Mouse (Mus musculus) midbrain, embryonic 12.5 days (tissue): ENCODE measurements at regions not wholly inside any gene's neighbourhood (a gene's known extent, or its start where the extent isn't known, plus 50 kb on each side); places are given as distances from the start of the nearest gene placed in this dataset.
"Not testable (repeated sequence)": the region's sequence is repeated elsewhere in the genome, so short reads cannot be mapped to it uniquely, and the experiment has no call there.

ENCODE experiments used
- ATAC-seq: fragments of 200-750 bp; cut with Nextera tagmentation; 2 replicates; pipeline ENCODE4 v1.8.0; 2017; ENCODE audit warnings: low read depth, moderate TSS enrichment, moderate library complexity; ENCODE audit not compliant: low FRiP score
- H3K27ac ChIP-seq: fragments of 300-500 bp; sonication (generic); replicated peaks from 2 replicates; pipeline ENCODE4 v1.5.1; 2016; ENCODE audit warnings: mild to moderate bottlenecking
- H3K27me3 ChIP-seq: fragments of 300-500 bp; sonication (generic); 2 replicates; pipeline ENCODE4 v1.6.1; 2016; ENCODE audit warnings: mild to moderate bottlenecking
- H3K36me3 ChIP-seq: fragments of 300-500 bp; sonication (generic); 2 replicates; pipeline ENCODE4 v1.6.1; 2016
- H3K4me1 ChIP-seq: fragments of 300-500 bp; sonication (generic); 2 replicates; pipeline ENCODE4 v1.6.1; 2016
- H3K4me2 ChIP-seq: fragments of 300-500 bp; sonication (generic); replicated peaks from 2 replicates; pipeline ENCODE4 v1.6.1; 2016; ENCODE audit warnings: mild to moderate bottlenecking, moderate library complexity
- H3K4me3 ChIP-seq: fragments of 300-500 bp; sonication (generic); 2 replicates; pipeline ENCODE4 v1.5.1; 2016; ENCODE audit warnings: mild to moderate bottlenecking
- H3K9ac ChIP-seq: fragments of 300-500 bp; sonication (generic); replicated peaks from 2 replicates; pipeline ENCODE4 v1.6.1; 2016; ENCODE audit warnings: mild to moderate bottlenecking, moderate library complexity
- H3K9me3 ChIP-seq: fragments of 300-500 bp; sonication (generic); 2 replicates; pipeline ENCODE4 v1.6.1; 2016; ENCODE audit warnings: mild to moderate bottlenecking
- WGBS: fragments of 180-500 bp; shearing (Covaris S2); methylation state at CpG from one replicate; pipeline ENCODE4 v1.1.7; 2016; 5-methylcytosine and 5-hydroxymethylcytosine counted together

DNA sequence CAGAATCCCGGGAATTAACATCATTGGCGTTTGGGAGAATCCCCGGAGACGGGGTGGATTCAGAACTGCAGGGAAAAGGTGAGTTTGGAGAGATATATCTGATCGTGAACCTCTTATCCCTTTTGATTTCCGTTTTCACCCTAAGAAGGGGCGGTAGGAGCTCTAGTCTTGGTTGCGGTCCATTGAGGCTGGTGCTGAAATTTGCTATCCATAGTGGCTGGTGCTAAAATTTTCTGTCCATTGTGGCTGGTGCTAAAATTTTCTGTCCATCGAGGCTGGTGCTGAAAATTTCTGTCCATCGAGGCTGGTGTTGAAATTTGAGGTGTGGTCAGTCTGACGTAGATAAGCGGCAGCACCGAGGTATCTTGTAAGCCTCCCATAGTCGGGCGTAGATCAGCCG lies 834.1 kb upstream of the Snrpn start:
- H3K4me3 ChIP-seq, H3K36me3 ChIP-seq, H3K9ac ChIP-seq, H3K4me1 ChIP-seq, H3K4me2 ChIP-seq, H3K27me3 ChIP-seq, ATAC-seq, H3K27ac ChIP-seq, H3K9me3 ChIP-seq: not testable (repeated sequence)
- 78% methylated on average over 16 of the region's 16 CpGs for WGBS

GRCm38 (mm10) chr7:60961188-60961587 lies 821.2 kb upstream of the Snrpn start:
- H3K4me2 ChIP-seq = no peak overlapping the region
- WGBS = 72% methylated on average over 4 of the region's 4 CpGs

DNA sequence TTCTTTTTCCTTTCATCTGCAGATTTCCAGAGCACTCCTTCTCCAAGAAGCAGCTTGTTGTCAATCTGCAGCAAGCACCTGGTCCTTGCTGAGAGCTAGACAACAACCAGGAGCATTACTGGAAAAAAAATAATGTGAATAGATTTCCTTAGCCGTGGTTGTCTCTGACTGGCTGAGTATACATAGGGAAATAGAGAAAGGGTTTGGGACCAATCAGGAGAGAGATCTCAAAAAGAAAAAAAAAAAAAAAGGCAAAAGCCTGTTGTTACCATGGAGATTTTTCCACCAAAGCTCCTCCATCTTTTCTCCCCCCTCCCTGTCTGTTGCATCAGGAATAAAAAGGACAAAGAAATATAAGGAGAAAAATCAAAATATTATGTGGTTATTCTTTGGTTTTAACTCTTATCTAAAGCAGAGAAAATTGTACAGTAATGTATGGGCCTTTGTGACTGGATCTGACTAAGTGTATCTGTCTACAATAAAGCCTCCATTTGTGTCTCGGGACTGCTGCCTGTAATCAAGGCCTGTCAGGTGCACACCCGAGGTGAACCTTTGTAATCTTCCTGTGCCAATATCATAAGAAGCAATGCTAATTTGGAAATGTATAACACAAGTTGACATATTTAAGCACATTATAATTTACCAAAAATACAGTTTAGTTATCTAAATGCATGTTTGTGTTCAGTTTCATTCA lies 799.9 kb upstream of the Snrpn start:
- WGBS = 63% methylated on average over 3 of the region's 3 CpGs
- no peaks in the 10 kb centered on the region for H3K27me3 ChIP-seq
- no peak overlapping the region for H3K4me3 ChIP-seq
- ATAC-seq = peak; percentile 56
- H3K4me2 ChIP-seq = no peak overlapping the region
- no peak overlapping the region for H3K9ac ChIP-seq
- H3K9me3 ChIP-seq = no peaks in the 10 kb centered on the region
- no peaks in the 10 kb centered on the region for H3K36me3 ChIP-seq
- no peaks in the 10 kb centered on the region for H3K4me1 ChIP-seq
- no peak overlapping the region for H3K27ac ChIP-seq

More at GRCm38 (mm10) chr7:60961188-60961587, 821.2 kb upstream of the Snrpn start:
- H3K9ac ChIP-seq = no peak overlapping the region
- no peak overlapping the region for H3K27ac ChIP-seq
- no peaks in the 10 kb centered on the region for H3K9me3 ChIP-seq
- no peaks in the 10 kb centered on the region for H3K36me3 ChIP-seq
- no peak overlapping the region for H3K4me3 ChIP-seq
- ATAC-seq = no peak
- no peaks in the 10 kb centered on the region for H3K27me3 ChIP-seq
- no peaks in the 10 kb centered on the region for H3K4me1 ChIP-seq
